In the genomic region with DNA sequence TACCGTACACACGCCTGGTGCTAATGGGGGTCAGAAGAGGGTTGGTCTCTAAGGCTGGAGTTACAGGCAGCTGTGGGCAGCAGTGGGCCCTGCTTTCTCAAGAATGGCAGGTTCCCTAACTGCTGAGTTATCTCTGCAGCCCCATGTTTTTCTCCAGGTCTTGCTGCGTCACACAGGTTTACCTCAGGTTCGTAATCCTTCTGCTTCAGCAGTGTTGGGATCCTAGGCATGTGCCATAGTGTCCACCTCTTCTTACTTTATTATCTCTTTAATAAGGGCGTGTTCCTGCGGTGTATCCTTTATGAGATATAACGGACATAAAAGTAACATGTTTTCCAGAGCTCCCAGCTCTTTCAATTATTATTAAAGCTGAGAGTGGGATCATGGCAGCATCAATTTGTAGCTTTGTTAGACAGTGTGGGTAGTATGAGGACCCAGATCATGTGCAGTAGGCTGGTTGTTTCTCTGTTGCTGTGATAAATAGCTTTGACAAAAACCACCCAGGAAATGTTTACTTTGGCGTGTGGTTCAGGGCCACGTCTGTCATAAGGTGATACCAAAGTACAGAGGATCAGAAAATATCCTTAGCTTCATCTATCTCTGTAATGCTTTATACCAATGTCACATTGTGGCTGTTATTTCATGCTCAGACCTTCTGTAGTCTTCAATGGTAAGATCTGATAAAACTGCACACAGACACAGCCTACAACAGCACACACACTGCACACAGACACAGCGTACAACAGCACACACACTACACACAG, we compare ENCODE assay signal across 19 mouse cellular contexts. TPM values are rescaled to one million over a fixed set of nuclear protein-coding genes. Genes with fewer than 3 reads are reported as not detected.
"Had no signal": no experiment of that assay in that cellular context is flagged by ENCODE, and none has a peak within 500 bp of the region (broad histone marks: within the 10 kb centered on the region; RNA-seq: fewer than 3 reads in every experiment).

No protein-coding gene starts in this region.

- DNase-seq: lung, adult 18-20 months; lung, embryonic 14.5 days; lung, postnatal 10 days; lung, postnatal 4 days; midbrain, embryonic 14.5 days; right cerebral cortex, postnatal 14 days; right cerebral cortex, postnatal 4 days; spleen, adult 18-20 months; thymus, adult 18-20 months; thymus, postnatal 14 days; thymus, postnatal 36 days had no signal

- H3K4me2 ChIP-seq: liver, embryonic 15.5 days; lung, embryonic 14.5 days; midbrain, embryonic 12.5 days; neural tube, embryonic 12.5 days had no signal

- H3K4me1 ChIP-seq: midbrain, embryonic 10.5 days; midbrain, embryonic 12.5 days; neural tube, embryonic 12.5 days had no signal

- H3K9ac ChIP-seq: liver, embryonic 15.5 days; lung, embryonic 14.5 days; midbrain, embryonic 12.5 days; neural tube, embryonic 12.5 days had no signal

- H3K4me3 ChIP-seq: liver, embryonic 15.5 days; midbrain, embryonic 10.5 days; midbrain, embryonic 12.5 days; neural tube, embryonic 12.5 days had no signal

- H3K27ac ChIP-seq: liver, embryonic 15.5 days; midbrain, embryonic 10.5 days; midbrain, embryonic 12.5 days; neural tube, embryonic 12.5 days had no signal

- H3K9me3 ChIP-seq: liver, embryonic 15.5 days; megakaryocyte, embryonic 14.5 days; midbrain, embryonic 10.5 days; midbrain, embryonic 12.5 days; neural tube, embryonic 12.5 days had no signal

- H3K27me3 ChIP-seq: liver, embryonic 15.5 days; megakaryocyte, embryonic 14.5 days; midbrain, embryonic 12.5 days; neural tube, embryonic 12.5 days had no signal

RNA-seq across cellular contexts. Expression of a gene that starts 15.4 kb away (rescaled TPM):
- total RNA-seq: monocyte, adult 5-6 weeks had no signal
- polyA plus RNA-seq: stomach, embryonic 16.5 days had no signal

RNA-seq across cellular contexts. Expression of a gene that starts 51.9 kb away (rescaled TPM):
- total RNA-seq: monocyte, adult 5-6 weeks; neutrophil, adult 5-6 weeks had no signal
